Mouse (Mus musculus) c-Kit-positive CD71-negative TER-119-negative erythroid progenitor cells, embryonic 14.5 days (primary cell): ENCODE data around the gene Ssna1.

Experiments used
- DNase-seq: peaks from one replicate; pipeline ENCODE4 v3.0.0-alpha.2; 2013; ENCODE audit warnings: low read depth

Gene Ssna1

GRCm38 (mm10) chr2:25271827-25272511, at the start of gene Ssna1, which contains the start of gene Anapc2:
Ssna1 (minus strand) TSS chr2:25272438.
Anapc2 (plus strand) TSS chr2:25272478.
- DNase-seq, result peak; percentile 98

DNA sequence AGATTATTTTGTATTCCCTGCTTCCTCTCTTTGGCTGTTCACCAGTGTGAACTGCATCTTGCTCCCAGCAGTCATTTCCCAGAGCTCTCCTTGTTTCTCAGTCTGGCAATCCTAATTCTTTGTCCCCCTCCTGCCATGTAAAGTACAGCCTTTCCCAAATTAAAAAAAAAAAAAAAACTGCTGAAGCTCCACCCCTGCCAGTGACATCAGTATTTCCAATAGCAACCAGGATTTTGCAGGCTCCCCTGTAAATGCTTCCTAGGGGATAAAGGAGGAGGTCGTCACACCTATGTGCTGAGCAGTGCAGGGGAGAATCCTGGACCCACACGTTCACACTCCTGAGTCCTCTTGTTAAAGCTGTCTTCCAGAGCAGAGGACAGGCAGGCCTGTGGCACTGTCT, 47.8 kb upstream of the Ssna1 start:
- DNase-seq, result no peak

DNA sequence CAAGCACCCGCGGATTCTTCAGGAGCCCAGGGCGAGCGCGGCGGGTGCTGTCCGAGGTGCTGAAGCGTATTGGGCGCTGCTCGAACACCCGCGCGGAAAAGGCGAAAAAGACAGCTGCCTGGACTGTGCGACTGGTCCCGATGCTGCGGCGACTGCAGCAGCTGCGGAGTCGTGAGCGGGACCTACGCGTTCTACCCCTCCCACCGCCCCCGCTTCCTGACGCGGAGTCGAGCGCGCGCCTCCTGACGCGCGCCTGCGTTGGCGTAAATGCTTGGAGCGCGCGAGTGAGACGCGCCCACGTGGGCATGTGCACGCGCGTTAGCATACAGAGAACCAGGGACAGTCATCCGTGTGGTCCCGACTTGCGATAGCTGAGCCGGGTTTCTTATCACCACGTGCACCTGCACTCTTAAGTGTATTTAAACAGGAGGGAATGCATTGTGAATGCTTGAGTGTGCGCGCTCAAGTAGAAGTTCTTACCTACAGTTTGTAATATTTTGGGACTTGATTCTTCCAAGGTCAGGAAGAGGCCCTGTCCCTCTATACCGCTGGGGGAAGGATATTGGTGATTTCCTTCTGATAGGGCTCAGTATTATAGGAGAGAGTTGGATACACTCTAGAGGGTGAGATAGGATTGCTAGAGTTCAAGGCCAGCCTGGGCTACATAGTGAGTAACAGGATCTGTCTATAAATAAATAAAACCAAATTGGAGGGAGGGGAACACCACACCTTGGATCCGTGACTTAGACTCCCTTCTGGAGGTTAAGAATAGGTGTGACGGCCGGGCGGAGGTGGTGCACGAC, 46.9 kb upstream of the Ssna1 start, which contains the start of gene Grin1:
Grin1 (minus strand) TSS at position 217 of the 803 bp plus-strand sequence.
- peak; percentile 71 for DNase-seq

DNA sequence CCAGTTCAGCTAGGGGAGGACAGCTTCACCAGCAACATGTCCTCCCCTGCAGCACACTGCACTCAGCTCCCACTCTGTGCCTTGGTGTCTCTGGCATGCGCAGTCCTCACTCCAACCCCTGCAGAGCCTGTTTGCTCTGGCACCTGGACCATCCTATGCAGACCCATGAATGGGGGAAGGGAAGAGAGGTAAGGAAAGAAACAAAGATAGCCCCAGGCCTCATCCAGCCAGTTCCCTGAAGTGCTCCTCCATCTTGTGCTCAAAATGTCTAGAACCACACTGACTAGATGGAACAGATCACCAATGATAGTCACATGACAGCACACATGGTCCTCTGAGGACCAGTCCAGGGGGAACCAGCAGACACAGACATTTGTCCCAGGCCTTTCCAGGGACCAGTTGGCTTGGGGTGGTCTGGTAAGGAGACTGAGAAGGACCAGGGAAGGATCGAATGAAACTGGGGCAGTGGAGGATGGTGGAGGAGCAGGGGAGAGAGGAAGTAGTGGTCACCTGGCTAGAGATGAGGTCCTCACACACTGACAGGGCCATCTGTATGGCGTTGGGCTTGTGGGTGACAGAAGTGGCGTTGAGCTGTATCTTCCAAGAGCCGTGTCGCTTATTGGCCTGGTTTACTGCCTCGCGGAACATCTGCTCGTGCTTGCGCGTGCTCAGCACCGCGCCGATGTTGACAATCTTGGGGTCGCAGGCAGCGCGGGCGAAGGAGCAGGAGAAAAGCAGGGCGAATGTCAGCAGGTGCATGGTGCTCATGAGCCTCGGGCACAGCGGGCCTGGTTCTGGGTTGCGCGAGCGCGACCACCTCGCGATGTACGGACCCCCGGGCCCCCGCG, 46.1 kb upstream of the Ssna1 start:
- no peak for DNase-seq

GRCm38 (mm10) chr2:25311491-25311891, 39.3 kb upstream of the Ssna1 start:
- DNase-seq, result no peak

GRCm38 (mm10) chr2:25310969-25311368, 38.7 kb upstream of the Ssna1 start:
- DNase-seq, result no peak

GRCm38 (mm10) chr2:25310180-25310579, 37.9 kb upstream of the Ssna1 start:
- DNase-seq, result no peak

DNA sequence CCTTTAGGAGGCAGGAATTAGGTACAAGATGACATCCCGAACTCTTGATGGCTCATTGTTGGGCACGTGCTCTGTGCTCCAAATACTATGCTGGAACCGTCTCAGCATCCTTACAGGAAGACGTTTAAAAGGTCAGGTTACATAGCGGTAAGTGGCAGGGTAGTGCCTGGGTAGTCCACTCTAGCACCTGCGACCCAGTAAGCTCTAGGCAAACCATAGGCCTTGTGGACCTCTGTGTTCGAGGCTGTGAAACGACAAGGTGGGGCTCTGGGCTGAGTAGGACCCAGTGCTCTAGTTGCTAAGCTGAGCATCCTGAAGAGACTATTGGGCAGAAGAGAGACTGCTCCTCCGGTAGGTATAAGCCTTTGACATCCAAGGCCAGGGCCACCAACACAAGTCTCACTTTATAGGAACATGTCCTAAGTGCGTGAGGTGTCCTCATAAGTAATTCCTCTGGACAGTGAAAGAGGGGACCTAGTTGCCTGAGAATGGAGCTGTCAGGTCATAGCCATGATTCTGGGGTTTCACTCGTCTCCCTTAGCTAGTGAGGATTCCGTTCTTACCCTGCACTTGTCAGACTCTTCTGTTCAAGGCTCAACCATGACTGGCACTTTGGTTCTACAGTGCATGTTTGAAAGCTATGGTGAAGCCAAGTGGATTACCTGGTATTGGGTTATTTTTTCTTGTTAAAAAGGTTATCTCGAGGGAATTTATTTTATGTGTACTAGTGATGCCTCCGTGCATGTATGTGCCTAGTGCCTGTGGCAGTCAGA, 33.5 kb upstream of the Ssna1 start:
- no peak for DNase-seq

DNA sequence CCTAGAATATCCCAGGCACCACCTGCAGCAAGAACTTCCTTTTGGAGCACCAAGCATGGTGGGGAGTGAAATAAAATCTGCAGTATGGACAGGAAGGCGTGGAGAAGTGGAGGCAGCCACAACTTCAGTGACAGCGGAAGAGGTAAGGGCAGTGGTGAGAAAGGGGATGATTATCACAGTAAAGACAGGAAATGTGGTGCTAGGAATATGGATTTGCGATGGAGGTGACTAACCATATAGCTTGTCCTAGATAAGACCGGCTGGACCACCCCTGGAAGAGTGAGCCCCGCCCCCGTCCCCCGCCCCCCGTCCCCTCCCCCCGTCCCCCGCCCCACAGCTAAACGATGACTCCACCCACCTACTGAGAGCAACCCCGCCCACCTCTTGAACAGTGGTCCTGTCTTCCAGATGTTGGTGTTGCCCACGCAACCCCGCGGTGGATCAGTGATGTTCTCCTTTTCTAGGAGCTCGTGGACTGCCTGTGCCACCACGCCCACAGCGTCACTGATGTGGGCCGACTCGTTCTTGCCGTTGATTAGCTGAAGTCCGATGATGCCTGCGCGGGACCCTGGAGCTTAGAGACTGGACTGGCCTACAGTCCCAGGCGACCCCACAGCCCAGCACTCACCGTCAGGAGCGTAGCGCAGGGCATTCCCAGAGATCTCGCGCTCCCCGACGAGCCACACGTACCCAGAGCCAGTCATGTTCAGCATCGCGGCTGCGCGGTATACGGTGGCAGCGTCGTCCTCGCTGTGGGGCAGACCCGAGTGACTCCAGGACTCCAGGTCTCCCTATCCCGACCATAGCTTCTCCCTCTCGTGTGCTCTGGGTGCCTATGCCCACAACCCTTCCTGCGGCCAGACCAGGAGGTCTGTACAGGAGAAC, 32.7 kb upstream of the Ssna1 start:
- peak; percentile 36 for DNase-seq

DNA sequence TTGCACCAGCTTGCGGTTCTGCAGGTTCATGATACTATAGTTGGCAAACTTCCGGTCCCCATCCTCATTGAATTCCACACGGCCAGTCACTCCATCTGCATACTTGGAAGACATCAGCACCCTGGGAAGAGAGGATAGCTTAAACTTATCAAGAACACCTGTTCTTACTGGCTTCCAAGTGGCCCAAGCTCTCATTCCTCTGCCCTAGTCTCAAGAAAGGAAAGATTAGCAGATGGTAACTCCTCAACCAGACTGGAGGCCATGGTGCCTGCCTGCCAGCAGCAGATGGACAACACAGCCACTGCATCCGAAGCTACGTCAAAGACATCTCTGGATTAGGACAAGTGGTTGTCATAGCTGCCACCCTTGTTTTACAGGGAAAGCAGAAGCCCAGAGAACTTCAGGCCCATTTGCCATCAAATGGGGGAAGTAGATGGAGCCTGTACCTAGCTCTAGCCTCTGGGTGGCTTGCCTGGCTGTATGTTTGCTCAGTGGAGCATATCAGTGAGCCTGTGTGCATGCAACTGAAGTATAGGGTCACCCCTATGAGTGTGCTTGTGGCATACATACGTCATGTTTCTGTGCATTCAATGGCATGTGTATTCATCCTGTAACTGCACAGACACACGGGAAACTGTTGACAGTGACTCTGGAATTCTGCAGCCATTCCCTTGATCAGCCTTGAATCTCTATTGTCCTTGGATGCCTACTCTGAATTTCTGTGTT, 31.9 kb upstream of the Ssna1 start:
- DNase-seq, result no peak

- no peak for DNase-seq
Observed at GRCm38 (mm10) chr2:25303452-25303851, 31.2 kb upstream of the Ssna1 start.

- DNase-seq, result no peak
Observed at GRCm38 (mm10) chr2:25298046-25298445, 25.8 kb upstream of the Ssna1 start.

DNA sequence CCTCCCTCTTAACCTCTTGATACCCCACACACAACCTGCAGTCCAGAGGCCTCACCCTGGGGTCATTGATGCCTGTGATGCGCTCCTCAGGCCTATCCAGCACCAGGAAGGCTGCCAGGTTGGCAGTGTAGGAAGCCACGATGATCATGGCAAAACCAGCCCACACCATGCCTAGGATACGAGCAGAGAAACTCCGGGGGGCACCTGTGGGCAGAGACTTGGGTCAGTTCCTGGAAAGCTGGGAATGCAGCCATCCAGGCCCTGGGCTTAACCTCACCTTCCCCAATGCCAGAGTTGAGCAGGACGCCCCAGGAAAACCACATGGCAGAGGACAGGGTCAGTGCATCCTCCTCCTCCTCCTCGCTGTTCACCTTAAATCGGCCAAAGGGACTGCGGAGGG, 24.9 kb upstream of the Ssna1 start:
- DNase-seq, result no peak

DNA sequence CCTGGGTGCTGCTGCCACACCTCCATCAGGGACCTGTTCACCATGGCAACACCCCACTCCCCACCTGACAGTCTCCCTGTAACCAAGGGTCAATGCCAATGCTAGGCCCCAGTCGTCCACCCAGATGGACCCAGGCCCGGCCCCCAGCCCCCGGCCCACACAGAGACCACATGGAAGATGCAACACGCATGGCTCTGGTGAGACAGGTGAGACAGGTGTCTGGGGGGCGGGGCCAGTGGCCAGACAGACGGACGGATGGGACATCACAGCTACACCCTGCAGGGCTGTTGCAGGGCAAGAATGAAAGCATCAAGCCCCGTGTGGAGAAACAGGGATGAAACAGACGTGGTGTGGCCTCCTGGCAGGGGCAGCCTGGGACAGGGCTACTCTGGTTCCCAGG, 21.5 kb upstream of the Ssna1 start:
- no peak for DNase-seq

GRCm38 (mm10) chr2:25292856-25293255, 20.6 kb upstream of the Ssna1 start:
- peak; percentile 63 for DNase-seq

GRCm38 (mm10) chr2:25292054-25292544, 19.9 kb upstream of the Ssna1 start:
- no peak for DNase-seq

DNA sequence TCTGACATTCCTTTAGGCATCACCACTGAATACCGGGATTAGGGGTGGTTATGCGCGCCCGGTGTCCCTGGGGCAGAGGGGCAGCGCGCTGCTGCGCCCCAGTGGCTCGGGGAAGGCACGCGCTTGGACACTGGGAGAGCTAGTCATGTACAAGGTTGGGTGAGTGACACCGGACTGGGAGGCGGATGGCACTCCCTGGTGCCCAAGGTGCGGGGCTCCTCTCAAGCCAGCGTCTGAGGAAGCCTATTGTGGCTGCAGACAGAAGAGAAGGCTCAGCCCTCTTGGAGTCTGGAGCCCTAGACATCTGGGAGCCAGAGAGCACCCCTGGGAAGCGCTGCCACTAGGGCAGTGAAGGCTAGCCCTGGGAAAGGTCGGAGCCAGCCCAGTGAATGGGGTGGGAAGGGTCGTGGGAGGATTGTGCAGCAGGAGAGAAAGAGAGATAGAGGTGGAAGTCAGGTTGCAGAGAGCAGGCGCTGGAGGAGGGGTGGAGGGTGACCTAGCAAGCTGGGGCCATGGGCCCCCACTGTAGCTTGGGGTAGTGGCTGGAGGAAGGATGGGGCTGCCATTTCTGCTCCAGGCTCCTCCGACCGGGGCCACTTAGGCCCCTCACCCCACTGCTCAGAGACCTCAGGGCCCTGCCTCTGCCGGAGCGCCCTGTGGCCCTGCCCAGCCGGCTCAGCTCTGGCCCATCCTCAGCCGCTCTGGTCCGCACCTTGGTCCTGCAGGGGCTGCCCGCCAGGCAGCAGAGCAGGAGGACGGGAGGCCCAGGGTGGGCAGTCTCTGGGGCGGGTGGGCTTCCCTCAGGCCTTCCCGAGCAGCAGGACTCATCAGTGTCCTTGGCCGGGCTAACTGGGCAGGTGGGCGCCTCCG, 19.2 kb upstream of the Ssna1 start:
- no peak for DNase-seq

GRCm38 (mm10) chr2:25290816-25291130, 18.5 kb upstream of the Ssna1 start:
- no peak for DNase-seq
